Mouse (Mus musculus): ENCODE results near the gene Usp43. TPM values are rescaled to one million over a fixed set of nuclear protein-coding genes. Genes with fewer than 3 reads are reported as not detected.

Usp43 gene
- polyA plus RNA-seq, 1 experiment from 2014 or later: 3.3 TPM

GRCm38 (mm10) chr11:67806832-67807597, 114.9 kb downstream of the Usp43 start:
- Histone ChIP-seq H3K9me3 (ENCODE audit: control insufficient read depth, low read length) (no peaks in the 10 kb centered on the region), H3K4me3 (ENCODE audit: low read length) (no peak overlapping the region), H3K4me1 (ENCODE audit: control insufficient read depth, insufficient read depth, low read length) (no peaks in the 10 kb centered on the region), H3K9ac (ENCODE audit: low read depth, low read length) (no peak overlapping the region), H3K27me3 (ENCODE audit: control insufficient read depth, insufficient read depth, low read length) (no peaks in the 10 kb centered on the region), H3K4me2 (replicated peaks; ENCODE audit: low read depth, low read length) (no peak overlapping the region), H3K36me3 (ENCODE audit: control insufficient read depth, insufficient read depth, low read length) (no peaks in the 10 kb centered on the region), H3K27ac (ENCODE audit: low read depth, low read length) (no peak overlapping the region)
- ATAC-seq (ENCODE audit: low FRiP score, low TSS enrichment): no peak
- 81% methylated on average over 11 of the region's 11 CpGs for WGBS

GRCm38 (mm10) chr11:67805538-67805937, 116.4 kb downstream of the Usp43 start:
- Histone ChIP-seq H3K4me3 (ENCODE audit: low read length) (no peak overlapping the region), H3K36me3 (ENCODE audit: control insufficient read depth, insufficient read depth, low read length) (no peaks in the 10 kb centered on the region), H3K9me3 (ENCODE audit: control insufficient read depth, low read length) (no peaks in the 10 kb centered on the region), H3K27me3 (ENCODE audit: control insufficient read depth, insufficient read depth, low read length) (no peaks in the 10 kb centered on the region), H3K9ac (ENCODE audit: low read depth, low read length) (no peak overlapping the region), H3K4me1 (ENCODE audit: control insufficient read depth, insufficient read depth, low read length) (no peaks in the 10 kb centered on the region), H3K4me2 (replicated peaks; ENCODE audit: low read depth, low read length) (no peak overlapping the region), H3K27ac (ENCODE audit: low read depth, low read length) (no peak overlapping the region)
- ATAC-seq (ENCODE audit: low FRiP score, low TSS enrichment): no peak
- 90% methylated on average over 1 of the region's 1 CpGs for WGBS

Other genes with a start within 250 kb of the Usp43 start
- not detected in 2 replicates for gene Rcvrn, start 226.8 kb downstream of the Usp43 start, polyA plus RNA-seq (2014; fragmentation: Nextera tagmentation; extraction: Ambion mirVana)
- not detected in 2 replicates for gene Glp2r, start 151.0 kb downstream of the Usp43 start, polyA plus RNA-seq (2014; fragmentation: Nextera tagmentation; extraction: Ambion mirVana)
- not detected in 2 replicates for gene Gsg1l2, start 147.5 kb downstream of the Usp43 start, polyA plus RNA-seq (2014; fragmentation: Nextera tagmentation; extraction: Ambion mirVana)
- gene Dhrs7c, start 124.0 kb downstream of the Usp43 start, polyA plus RNA-seq (2014; fragmentation: Nextera tagmentation; extraction: Ambion mirVana): not detected in 2 replicates
- gene Cfap52, start 43.5 kb upstream of the Usp43 start, polyA plus RNA-seq (2014; fragmentation: Nextera tagmentation; extraction: Ambion mirVana): 1.1 TPM in 2 replicates
- gene Stx8, start 44.0 kb upstream of the Usp43 start, polyA plus RNA-seq (2014; fragmentation: Nextera tagmentation; extraction: Ambion mirVana): 51.7 and 59.4 TPM in 2 replicates